Mouse (Mus musculus) C2C12 (cell line): ENCODE data around the gene 1700029I15Rik.

Source experiments
- MAX ChIP-seq: IDR thresholded peaks from one replicate; pipeline ENCODE4 v1.6.1; 2011; ENCODE audit warnings: mild to moderate bottlenecking, control low read depth
- MYOD1 ChIP-seq: IDR thresholded peaks from one replicate; pipeline ENCODE4 v1.6.1; 2011; ENCODE audit warnings: low read depth; ENCODE audit not compliant: control insufficient read depth, insufficient read length
- USF1 ChIP-seq: IDR thresholded peaks from one replicate; pipeline ENCODE4 v1.6.1; 2011; ENCODE audit warnings: low read depth, mild to moderate bottlenecking, control low read depth, moderate library complexity

GRCm38 (mm10) chr2:92430089-92430488, 47.8 kb downstream of the 1700029I15Rik start:
- TF ChIP-seq MAX (no peak), USF1 (no peak), MYOD1 (no peak)
